Mouse (Mus musculus): ENCODE results near the gene Wscd2. TPM values are rescaled to one million over a fixed set of nuclear protein-coding genes. Genes with fewer than 3 reads are reported as not detected.
"Not testable (repeated sequence)": the region's sequence is repeated elsewhere in the genome, so short reads cannot be mapped to it uniquely, and the experiment has no call there.

The Wscd2 gene
- polyA plus RNA-seq, 1 experiment from 2014 or later: 6.2 TPM

DNA sequence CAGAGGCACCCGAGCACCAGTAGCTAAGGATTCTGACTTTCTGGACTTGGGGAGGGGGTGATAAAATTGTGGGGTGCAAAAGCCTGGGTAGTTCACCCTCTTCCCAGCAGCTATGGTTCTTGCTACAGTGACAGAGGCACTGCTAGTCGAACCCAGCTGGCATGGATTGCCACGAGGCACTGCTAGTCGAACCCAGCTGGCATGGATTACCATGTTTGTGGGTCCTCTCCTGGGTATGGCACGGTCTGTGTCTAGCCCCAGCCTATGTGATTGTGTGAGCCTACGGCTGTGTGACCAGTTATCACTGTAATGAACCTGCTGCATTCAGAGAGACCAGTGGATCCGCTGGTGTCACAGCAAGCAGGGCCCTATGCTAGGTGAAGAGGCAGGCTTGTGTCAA lies 87.4 kb downstream of the Wscd2 start:
- H3K27ac ChIP-seq (ENCODE audit: low read length): no peak overlapping the region
- H3K4me1 ChIP-seq (ENCODE audit: control insufficient read depth, insufficient read depth, low read length): no peaks in the 10 kb centered on the region
- H3K4me2 ChIP-seq (ENCODE audit: low read depth, low read length): no peak overlapping the region
- H3K36me3 ChIP-seq (ENCODE audit: control insufficient read depth, insufficient read depth, low read length): no peaks in the 10 kb centered on the region
- H3K9me3 ChIP-seq (replicated peaks; ENCODE audit: control insufficient read depth, low read length): no peaks in the 10 kb centered on the region
- 77% methylated on average over 7 of the region's 7 CpGs for WGBS
- H3K27me3 ChIP-seq (ENCODE audit: control insufficient read depth, insufficient read depth, low read length): no peaks in the 10 kb centered on the region
- H3K9ac ChIP-seq (ENCODE audit: low read length): no peak overlapping the region
- no peak for ATAC-seq (ENCODE audit: insufficient read depth, low FRiP score)
- no peak overlapping the region for H3K4me3 ChIP-seq (replicated peaks; ENCODE audit: low read length)

DNA sequence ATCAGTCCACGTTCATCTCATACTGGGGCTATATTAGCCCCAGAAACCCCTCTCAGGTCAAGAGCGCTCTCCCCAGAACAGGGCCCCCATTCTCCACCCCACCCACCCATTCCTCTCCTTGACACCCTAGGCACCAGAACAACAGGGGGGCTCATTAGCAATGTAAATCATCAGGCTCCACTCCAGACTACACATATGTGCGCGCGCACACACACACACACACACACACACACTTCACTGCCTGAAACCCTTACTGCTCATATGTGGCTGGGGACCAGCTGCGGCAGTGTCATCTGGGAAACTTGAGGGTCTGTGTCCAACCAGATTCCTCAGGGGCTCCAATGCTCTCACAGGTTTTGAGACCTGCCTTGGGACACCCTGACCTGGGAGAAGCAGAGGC lies 88.3 kb downstream of the Wscd2 start:
- ATAC-seq (ENCODE audit: insufficient read depth, low FRiP score): no peak
- H3K4me1 ChIP-seq (ENCODE audit: control insufficient read depth, insufficient read depth, low read length): no peaks in the 10 kb centered on the region
- H3K9me3 ChIP-seq (replicated peaks; ENCODE audit: control insufficient read depth, low read length): no peaks in the 10 kb centered on the region
- H3K4me3 ChIP-seq (replicated peaks; ENCODE audit: low read length): no peak overlapping the region
- H3K9ac ChIP-seq (ENCODE audit: low read length): no peak overlapping the region
- H3K36me3 ChIP-seq (ENCODE audit: control insufficient read depth, insufficient read depth, low read length): no peaks in the 10 kb centered on the region
- no peak overlapping the region for H3K4me2 ChIP-seq (ENCODE audit: low read depth, low read length)
- no peaks in the 10 kb centered on the region for H3K27me3 ChIP-seq (ENCODE audit: control insufficient read depth, insufficient read depth, low read length)
- 83% methylated on average over 6 of the region's 6 CpGs for WGBS
- H3K27ac ChIP-seq (ENCODE audit: low read length): no peak overlapping the region

GRCm38 (mm10) chr5:113579128-113579527 lies 89.0 kb downstream of the Wscd2 start:
- ATAC-seq (ENCODE audit: insufficient read depth, low FRiP score): no peak
- WGBS: 60% methylated on average over 4 of the region's 4 CpGs
- H3K9me3 ChIP-seq (replicated peaks; ENCODE audit: control insufficient read depth, low read length): no peaks in the 10 kb centered on the region
- no peaks in the 10 kb centered on the region for H3K36me3 ChIP-seq (ENCODE audit: control insufficient read depth, insufficient read depth, low read length)
- no peak overlapping the region for H3K4me3 ChIP-seq (replicated peaks; ENCODE audit: low read length)
- H3K27ac ChIP-seq (ENCODE audit: low read length): no peak overlapping the region
- H3K9ac ChIP-seq (ENCODE audit: low read length): no peak overlapping the region
- no peak overlapping the region for H3K4me2 ChIP-seq (ENCODE audit: low read depth, low read length)
- no peaks in the 10 kb centered on the region for H3K4me1 ChIP-seq (ENCODE audit: control insufficient read depth, insufficient read depth, low read length)
- no peaks in the 10 kb centered on the region for H3K27me3 ChIP-seq (ENCODE audit: control insufficient read depth, insufficient read depth, low read length)

- no peaks in the 10 kb centered on the region for H3K9me3 ChIP-seq (replicated peaks; ENCODE audit: control insufficient read depth, low read length)
- no peaks in the 10 kb centered on the region for H3K4me1 ChIP-seq (ENCODE audit: control insufficient read depth, insufficient read depth, low read length)
- no peak for ATAC-seq (ENCODE audit: insufficient read depth, low FRiP score)
- no peaks in the 10 kb centered on the region for H3K27me3 ChIP-seq (ENCODE audit: control insufficient read depth, insufficient read depth, low read length)
- no peak overlapping the region for H3K9ac ChIP-seq (ENCODE audit: low read length)
- no peak overlapping the region for H3K27ac ChIP-seq (ENCODE audit: low read length)
- H3K4me2 ChIP-seq (ENCODE audit: low read depth, low read length): no peak overlapping the region
- H3K36me3 ChIP-seq (ENCODE audit: control insufficient read depth, insufficient read depth, low read length): no peaks in the 10 kb centered on the region
- 57% methylated on average over 8 of the region's 8 CpGs for WGBS
- no peak overlapping the region for H3K4me3 ChIP-seq (replicated peaks; ENCODE audit: low read length)
These were observed 90.1 kb downstream of the Wscd2 start for GRCm38 (mm10) chr5:113580248-113580647.

DNA sequence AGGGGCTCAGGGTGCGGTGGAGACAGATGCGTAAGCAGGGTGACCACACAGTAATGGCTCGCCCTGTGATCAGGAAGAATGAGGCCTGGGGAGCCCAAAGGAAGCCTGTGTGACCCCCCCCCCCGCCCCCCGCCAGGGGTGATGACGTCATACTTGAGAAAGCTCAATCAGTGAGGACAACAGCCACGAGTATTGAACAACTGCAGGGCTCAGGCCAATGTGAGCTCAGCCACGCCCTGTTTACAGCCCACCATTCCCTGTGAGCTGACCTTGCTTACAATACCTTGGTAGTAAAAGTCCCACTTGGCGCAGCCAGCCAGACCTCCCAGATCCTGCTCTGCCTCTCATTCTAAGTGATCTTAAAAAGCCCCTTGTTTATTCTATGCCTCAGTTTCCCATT lies 90.7 kb downstream of the Wscd2 start:
- WGBS: 57% methylated on average over 9 of the region's 9 CpGs
- no peak overlapping the region for H3K27ac ChIP-seq (ENCODE audit: low read length)
- no peak for ATAC-seq (ENCODE audit: insufficient read depth, low FRiP score)
- no peaks in the 10 kb centered on the region for H3K27me3 ChIP-seq (ENCODE audit: control insufficient read depth, insufficient read depth, low read length)
- H3K36me3 ChIP-seq (ENCODE audit: control insufficient read depth, insufficient read depth, low read length): no peaks in the 10 kb centered on the region
- no peak overlapping the region for H3K9ac ChIP-seq (ENCODE audit: low read length)
- no peaks in the 10 kb centered on the region for H3K4me1 ChIP-seq (ENCODE audit: control insufficient read depth, insufficient read depth, low read length)
- H3K4me2 ChIP-seq (ENCODE audit: low read depth, low read length): no peak overlapping the region
- H3K9me3 ChIP-seq (replicated peaks; ENCODE audit: control insufficient read depth, low read length): no peaks in the 10 kb centered on the region
- H3K4me3 ChIP-seq (replicated peaks; ENCODE audit: low read length): no peak overlapping the region

DNA sequence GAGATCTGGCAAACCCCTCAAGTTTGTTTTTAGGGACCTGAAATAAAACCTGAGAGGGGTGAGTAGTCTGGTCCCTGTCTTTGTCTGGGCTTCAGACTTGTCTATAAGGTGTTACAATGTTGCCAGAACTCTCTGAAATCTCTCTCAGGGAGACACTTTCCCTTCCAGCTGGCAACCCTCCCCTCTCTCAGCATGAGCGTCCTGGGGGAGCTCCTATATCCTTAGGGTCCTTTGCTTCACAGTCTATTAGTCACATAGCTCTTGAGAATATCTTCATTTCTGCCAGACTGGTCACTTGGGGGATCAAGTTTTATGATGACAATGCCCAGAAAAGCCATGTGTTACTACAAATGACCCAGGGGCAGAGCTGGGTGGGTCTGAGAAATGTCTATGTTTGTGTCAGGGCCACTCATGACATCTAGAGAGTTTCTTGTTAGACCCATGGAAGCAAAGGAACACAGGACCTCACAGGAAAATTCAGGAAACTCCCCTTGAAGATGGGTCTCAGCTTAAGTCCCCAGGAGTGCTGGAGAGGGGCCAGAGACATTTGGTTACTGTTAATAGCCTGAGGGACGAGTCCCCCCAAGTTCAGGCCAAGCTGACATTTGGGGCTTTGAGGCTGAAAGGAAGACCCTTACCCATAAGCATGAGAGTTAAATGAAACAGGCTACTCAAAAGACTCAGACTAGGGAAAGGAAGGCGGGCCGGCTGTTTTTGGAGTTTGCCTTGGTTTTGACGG lies 93.5 kb downstream of the Wscd2 start:
- H3K9me3 ChIP-seq (replicated peaks; ENCODE audit: control insufficient read depth, low read length): no peaks in the 10 kb centered on the region
- no peak for ATAC-seq (ENCODE audit: insufficient read depth, low FRiP score)
- WGBS: 56% methylated on average over 5 of the region's 5 CpGs
- no peak overlapping the region for H3K9ac ChIP-seq (ENCODE audit: low read length)
- H3K4me3 ChIP-seq (replicated peaks; ENCODE audit: low read length): no peak overlapping the region
- no peak overlapping the region for H3K27ac ChIP-seq (ENCODE audit: low read length)
- no peaks in the 10 kb centered on the region for H3K27me3 ChIP-seq (ENCODE audit: control insufficient read depth, insufficient read depth, low read length)
- H3K36me3 ChIP-seq (ENCODE audit: control insufficient read depth, insufficient read depth, low read length): no peaks in the 10 kb centered on the region
- H3K4me2 ChIP-seq (ENCODE audit: low read depth, low read length): no peak overlapping the region
- no peaks in the 10 kb centered on the region for H3K4me1 ChIP-seq (ENCODE audit: control insufficient read depth, insufficient read depth, low read length)

GRCm38 (mm10) chr5:113584439-113584838 lies 94.3 kb downstream of the Wscd2 start:
- H3K9ac ChIP-seq (ENCODE audit: low read length): no peak overlapping the region
- H3K9me3 ChIP-seq (replicated peaks; ENCODE audit: control insufficient read depth, low read length): no peaks in the 10 kb centered on the region
- no peak overlapping the region for H3K4me2 ChIP-seq (ENCODE audit: low read depth, low read length)
- no peak overlapping the region for H3K4me3 ChIP-seq (replicated peaks; ENCODE audit: low read length)
- H3K27ac ChIP-seq (ENCODE audit: low read length): no peak overlapping the region
- no peaks in the 10 kb centered on the region for H3K27me3 ChIP-seq (ENCODE audit: control insufficient read depth, insufficient read depth, low read length)
- whole genome bisulfite sequencing: 29% methylated on average over 6 of the region's 6 CpGs
- H3K4me1 ChIP-seq (ENCODE audit: control insufficient read depth, insufficient read depth, low read length): no peaks in the 10 kb centered on the region
- H3K36me3 ChIP-seq (ENCODE audit: control insufficient read depth, insufficient read depth, low read length): no peaks in the 10 kb centered on the region
- ATAC-seq (ENCODE audit: insufficient read depth, low FRiP score): no peak

- H3K9ac ChIP-seq (ENCODE audit: low read length); H3K9me3 ChIP-seq (replicated peaks; ENCODE audit: control insufficient read depth, low read length); H3K36me3 ChIP-seq (ENCODE audit: control insufficient read depth, insufficient read depth, low read length); H3K4me3 ChIP-seq (replicated peaks; ENCODE audit: low read length); H3K4me1 ChIP-seq (ENCODE audit: control insufficient read depth, insufficient read depth, low read length); H3K27me3 ChIP-seq (ENCODE audit: control insufficient read depth, insufficient read depth, low read length); H3K27ac ChIP-seq (ENCODE audit: low read length); ATAC-seq (ENCODE audit: insufficient read depth, low FRiP score); H3K4me2 ChIP-seq (ENCODE audit: low read depth, low read length): not testable (repeated sequence)
- 77% methylated on average over 17 of the region's 17 CpGs for WGBS
These were observed 95.7 kb downstream of the Wscd2 start for GRCm38 (mm10) chr5:113585619-113586457.

GRCm38 (mm10) chr5:113586458-113586849 lies 96.3 kb downstream of the Wscd2 start:
- H3K4me2 ChIP-seq (ENCODE audit: low read depth, low read length); H3K27me3 ChIP-seq (ENCODE audit: control insufficient read depth, insufficient read depth, low read length); H3K9me3 ChIP-seq (replicated peaks; ENCODE audit: control insufficient read depth, low read length); H3K9ac ChIP-seq (ENCODE audit: low read length); H3K4me1 ChIP-seq (ENCODE audit: control insufficient read depth, insufficient read depth, low read length); H3K4me3 ChIP-seq (replicated peaks; ENCODE audit: low read length); ATAC-seq (ENCODE audit: insufficient read depth, low FRiP score); H3K36me3 ChIP-seq (ENCODE audit: control insufficient read depth, insufficient read depth, low read length); H3K27ac ChIP-seq (ENCODE audit: low read length): not testable (repeated sequence)
- WGBS: 56% methylated on average over 5 of the region's 5 CpGs

Data from stomach, embryonic 16.5 days (tissue).